Mouse (Mus musculus): Measurements from ENCODE around the gene Poc1a. TPM values are rescaled to one million over a fixed set of nuclear protein-coding genes. Genes with fewer than 3 reads are reported as not detected.

The Poc1a gene
- total RNA-seq (2021) = 1 to 10 TPM; 1.8 to 2.5 TPM
- long read RNA-seq, experiment 1, partial matches to known transcripts = 0 of 6 reads
- long read RNA-seq, experiment 1, other reads (novel, unspliced or antisense) = 2 of 6 reads
- long read RNA-seq, experiment 2, partial matches to known transcripts = 0 of 1 reads
- long read RNA-seq, experiment 2, other reads (novel, unspliced or antisense) = 1 of 1 reads

DNA sequence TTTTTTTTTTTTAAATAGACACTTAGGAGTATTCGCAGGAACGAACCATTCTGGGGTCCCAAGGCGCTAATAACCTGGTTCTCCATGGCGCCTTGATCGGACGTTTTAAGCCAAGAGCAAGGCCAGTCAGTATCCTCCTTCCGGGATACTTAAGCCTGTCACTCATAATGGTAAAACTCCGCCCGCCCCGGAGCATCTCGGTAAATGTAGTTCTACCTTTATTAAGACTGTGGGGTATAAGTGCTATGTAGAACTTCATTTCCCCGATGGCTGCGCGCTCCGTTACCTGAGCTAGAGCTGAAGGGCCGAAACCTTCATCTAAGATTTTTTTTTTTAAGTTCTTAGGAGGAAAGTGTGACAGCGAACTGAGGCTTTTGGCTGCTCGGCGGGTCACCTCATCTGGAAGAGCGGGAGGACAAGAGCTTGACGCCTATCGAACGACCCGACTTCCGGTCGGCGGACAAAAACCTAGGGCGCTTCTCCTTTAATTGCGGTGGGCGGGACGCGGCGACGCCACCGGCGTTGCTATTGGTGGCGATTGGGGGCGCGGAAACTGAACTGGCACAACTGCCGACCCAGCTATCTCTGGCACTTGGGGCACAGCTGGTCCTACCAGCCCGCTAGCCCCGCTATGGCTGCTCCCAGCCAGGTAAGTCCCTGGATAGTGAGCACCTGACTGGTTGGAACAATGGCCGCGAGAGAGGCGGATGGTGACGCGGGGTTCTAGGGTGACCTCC, at the start of gene Poc1a:
Gene Poc1a (plus strand): TSS at position 254 of the 737 bp plus-strand sequence.
- DNase-seq = peak; percentile 90
- intact Hi-C loops (cut with DNase I; ENCODE audit: low total_unique reads) = no loop called here

DNA sequence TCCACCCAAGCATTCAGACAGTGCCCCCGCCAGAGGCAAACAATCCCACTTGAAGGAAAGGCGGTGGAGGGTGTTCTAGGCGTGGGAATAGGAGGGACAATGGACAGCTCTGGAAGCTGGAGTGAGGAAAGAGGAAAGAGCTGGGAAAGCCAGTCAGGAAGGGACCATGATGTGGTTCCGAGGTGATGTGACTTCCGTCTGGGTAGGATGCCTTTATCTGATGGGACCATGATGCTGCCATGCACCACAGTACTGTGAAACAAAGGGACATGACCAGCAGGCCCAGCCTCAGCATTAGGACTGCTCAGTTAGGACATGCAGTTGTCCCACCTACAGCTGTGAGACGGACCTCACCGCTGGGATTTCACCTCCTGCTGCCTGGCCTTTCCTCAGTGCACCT, 49.6 kb upstream of the Poc1a start:
- intact Hi-C loops (cut with DNase I; ENCODE audit: low total_unique reads) = no loop called here
- no peak for DNase-seq

DNA sequence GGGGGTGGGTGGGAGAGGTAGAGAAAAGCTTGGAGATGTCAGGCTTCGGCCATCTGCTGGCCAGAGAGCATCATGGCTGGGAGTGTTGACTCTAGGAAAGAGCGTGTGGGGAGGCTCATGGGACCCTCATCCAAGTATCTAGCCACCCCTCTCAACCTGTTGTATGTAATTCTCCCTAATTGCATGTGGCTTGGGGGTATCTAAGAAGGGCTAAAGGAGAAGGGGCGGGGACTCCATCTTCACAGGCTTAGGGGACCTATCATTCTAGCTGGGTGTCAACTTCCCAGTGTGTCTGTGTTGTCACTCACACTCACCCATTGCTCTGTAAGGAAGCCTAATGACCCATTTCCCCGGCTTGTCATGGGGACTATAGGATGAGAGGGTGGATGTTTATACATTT, 49.0 kb upstream of the Poc1a start:
- intact Hi-C loops (cut with DNase I; ENCODE audit: low total_unique reads) = no loop called here
- no peak for DNase-seq

DNA sequence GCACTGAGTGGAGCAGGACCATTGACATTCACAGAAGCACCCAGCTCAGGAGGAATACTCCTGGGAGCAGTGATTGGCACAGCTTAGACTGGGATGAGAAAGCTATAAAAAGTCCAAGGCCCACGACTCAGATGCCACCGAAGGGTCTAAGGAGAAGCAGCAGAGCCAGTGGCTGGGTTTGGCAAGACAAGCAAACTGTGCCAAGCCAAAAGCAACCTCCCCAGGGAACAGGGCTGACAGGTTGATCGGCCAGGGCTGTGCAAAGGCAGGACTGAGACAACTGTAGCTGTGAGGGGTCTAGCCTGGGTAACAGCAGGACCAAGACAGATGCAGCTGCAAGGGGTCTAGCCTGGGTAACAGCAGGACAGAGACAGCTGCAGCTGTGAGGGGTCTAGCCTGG, 47.9 kb upstream of the Poc1a start:
- no peak for DNase-seq
- intact Hi-C loops (cut with DNase I; ENCODE audit: low total_unique reads) = no loop called here

DNA sequence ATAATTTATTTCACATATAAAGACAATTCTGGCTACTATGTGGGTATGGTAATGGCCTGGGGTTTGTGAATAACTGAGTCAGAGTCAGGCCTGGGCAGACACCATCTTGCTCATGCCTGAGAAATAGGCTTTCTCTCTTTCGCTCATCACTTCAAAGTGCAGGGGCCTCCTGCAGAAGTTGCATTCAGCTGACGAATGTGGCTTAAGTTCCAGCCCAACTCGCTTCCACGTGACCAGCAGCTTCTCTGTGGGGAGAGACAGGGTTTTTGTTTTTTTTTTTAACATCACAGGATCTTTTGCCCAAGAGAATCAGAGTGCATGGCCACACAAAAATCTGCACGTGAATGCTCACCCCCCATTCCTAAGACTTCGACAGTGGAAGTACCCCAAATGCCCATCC, 46.9 kb upstream of the Poc1a start:
- intact Hi-C loops (cut with DNase I; ENCODE audit: low total_unique reads) = no loop called here
- no peak for DNase-seq

DNA sequence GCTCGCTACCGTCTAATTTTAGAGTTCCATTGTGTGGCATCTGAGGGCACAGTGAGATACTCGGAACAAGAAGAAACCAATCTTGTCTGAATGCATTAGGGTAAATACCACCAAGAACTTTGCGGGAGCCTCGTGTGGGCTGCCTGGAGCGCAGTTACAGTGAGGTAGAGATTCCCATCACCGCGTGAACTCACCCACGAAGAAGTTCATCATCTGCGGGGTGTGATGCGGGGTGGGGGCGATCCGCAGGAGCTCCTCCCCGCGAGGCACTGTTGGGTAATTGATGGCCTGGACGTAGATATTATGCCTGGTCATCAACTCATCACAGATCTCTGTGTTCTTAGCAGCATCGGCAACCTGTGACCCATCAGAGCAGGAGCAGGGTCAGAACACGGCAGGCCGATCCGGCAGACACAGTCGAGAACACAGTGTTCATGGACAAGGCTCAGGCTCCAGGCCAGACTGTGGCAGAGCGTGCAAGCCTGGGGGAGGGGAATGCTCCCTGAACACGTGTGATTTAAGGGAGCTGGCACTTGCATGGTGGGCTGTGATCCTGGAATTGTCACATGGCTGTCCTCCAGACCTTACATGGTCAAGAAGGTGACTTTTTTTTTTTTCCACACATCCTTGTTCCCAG, 45.5 kb upstream of the Poc1a start:
- intact Hi-C loops (cut with DNase I; ENCODE audit: low total_unique reads) = no loop called here
- DNase-seq = no peak

DNA sequence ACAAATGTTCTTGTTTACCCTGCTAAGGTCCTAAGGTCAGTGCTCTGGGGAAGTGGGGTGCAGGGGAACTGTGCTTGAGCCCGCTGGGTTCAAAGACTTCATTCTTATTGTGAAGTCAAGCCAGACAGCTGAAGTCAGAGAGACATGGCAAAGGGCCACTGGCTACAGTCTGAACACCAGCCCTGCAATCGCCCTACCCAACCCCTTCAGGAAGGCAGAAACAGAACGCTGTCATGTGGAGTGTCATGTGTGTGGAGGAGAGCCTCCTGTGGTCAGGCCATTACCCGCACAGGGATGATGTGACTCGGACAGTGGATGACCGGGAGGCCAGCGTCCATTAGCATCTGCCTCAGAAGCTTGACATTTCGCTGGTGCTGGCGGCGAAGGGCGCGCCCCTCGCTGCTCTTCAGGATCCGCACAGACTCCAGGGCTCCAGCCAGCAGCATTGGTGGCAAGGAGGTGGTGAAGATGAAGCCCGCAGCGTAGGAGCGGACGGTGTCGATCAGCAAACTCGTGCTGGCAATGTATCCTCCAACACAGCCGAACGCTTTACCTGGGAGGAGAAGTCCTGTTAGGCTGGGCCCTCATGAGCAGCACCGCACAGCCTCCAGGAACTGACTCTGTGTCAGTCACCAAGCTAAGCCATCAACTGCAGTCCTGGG, 44.6 kb upstream of the Poc1a start:
- no peak for DNase-seq
- intact Hi-C loops (cut with DNase I; ENCODE audit: low total_unique reads) = no loop called here

DNA sequence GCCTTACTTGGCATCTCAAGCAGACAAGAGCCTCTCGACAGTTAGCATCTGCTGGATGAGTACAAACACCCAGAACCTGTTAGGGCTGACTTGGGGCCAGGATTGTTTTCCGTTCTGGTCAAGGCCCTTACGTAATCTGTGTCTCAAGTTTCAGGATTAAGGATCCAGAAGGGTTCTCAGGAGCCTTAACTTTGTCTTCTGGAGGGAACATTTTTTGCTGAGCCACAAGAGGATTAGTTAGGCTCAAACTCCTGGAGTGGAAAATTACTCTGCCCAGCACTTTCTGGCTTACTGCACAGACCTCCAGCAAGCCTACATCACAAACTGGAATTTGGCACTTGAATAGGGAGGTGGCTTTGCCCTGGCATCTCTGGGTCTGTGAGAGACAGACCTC, 44.0 kb upstream of the Poc1a start:
- DNase-seq = no peak

DNA sequence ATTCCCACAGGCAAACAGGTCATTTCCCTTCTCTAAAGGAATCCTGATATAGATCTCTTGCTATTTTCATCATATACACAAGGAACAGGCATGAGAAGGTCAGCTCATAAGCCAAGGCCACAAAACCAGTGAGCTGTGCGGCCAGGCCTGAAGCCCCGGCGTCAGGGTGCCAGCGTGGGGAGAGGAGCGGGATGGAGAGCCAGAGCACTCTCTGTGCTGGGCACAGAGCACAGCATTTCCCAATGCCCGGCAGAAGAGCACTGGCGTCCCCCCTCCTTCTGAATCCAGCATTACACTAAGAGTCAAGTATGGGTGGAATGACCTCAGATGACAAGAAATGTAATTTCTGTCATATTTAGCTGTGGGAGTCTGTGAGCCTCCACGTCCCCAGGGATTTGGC, 43.5 kb upstream of the Poc1a start:
- intact Hi-C loops (cut with DNase I; ENCODE audit: low total_unique reads) = no loop called here
- no peak for DNase-seq

More for the DNA sequence above, 44.0 kb upstream of the Poc1a start:
- intact Hi-C loops (cut with DNase I; ENCODE audit: low total_unique reads) = no loop called here

DNA sequence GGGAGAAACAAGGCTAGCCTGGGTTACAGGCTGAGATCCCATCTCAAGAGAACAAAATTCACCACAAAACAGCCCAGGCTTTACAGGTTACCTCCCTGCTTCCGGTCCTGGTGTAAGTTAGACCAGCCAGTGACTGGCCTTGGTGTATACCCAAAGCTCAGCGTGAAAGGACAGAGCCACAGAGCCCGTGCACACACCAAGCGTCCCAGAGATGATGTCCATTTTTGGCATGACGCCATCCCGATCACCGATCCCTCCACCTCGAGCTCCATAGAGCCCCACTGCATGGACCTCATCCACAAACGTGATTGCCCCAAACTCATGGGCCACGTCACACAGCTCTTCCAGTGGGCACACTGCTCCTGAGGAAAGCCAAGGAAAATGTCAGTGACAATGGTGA, 43.0 kb upstream of the Poc1a start:
- DNase-seq = no peak
- intact Hi-C loops (cut with DNase I; ENCODE audit: low total_unique reads) = no loop called here

DNA sequence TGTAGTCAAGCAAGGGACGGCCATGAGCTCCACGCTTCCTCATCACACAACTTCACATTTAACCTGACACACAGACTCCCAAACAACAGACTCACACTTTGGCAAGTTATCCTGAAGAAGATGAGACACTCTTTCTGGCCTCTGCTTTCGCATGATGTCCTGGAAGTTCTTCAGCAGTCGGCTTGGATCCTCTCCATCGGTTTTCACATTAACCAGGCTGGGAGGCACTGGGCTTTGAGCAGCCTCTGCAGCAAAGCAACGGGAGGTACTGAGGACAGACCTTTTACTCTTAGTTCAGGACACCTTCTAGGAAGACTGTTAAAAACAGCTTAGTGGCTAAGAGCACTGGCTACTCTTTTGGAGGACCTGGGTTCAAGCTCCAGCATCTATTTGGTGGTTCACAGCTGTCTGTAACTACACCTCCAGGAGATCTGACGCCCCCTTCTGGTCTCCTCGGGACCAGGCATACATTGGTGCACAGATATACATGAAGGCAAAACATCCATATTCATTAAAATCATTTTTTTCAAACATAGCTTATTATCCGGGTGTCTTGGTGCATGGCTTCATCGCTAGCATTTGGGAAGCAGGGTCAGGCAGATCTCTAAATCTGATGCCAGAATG, 39.2 kb upstream of the Poc1a start:
- DNase-seq = no peak
- intact Hi-C loops (cut with DNase I; ENCODE audit: low total_unique reads) = no loop called here

DNA sequence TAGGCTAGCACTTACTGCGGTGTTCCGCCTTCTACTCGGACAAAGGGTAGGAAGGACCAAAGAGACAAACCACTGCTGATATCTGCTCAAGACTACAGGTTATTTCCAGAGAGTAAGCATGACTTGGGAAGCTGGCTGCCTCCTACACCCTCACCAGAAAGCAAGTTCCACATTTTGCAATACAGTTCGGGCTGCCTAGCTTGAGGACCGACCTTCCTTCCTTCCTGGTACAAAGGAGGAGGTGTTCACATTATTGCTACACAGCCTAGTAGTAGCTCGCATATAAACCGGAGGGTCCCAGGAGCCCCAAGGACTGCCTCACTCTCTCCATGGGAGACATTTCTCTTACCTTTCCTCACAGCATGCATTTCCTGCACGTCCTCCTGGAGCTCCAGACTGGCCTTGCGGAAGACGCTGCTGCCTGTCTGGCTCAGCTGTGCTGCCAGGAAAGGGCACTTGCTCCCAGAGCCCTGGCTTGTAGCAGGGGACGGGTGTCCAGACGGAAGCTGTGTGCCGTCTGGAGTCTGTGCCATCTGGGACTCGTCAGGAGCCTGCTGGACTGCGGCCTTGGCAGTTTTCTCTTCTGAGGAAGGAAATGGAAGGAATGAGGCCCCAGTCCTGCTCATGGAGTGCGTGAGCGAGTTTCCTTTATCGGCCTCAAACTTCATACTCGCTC, 37.9 kb upstream of the Poc1a start:
- intact Hi-C loops (cut with DNase I; ENCODE audit: low total_unique reads) = no loop called here
- DNase-seq = peak; percentile 47

DNA sequence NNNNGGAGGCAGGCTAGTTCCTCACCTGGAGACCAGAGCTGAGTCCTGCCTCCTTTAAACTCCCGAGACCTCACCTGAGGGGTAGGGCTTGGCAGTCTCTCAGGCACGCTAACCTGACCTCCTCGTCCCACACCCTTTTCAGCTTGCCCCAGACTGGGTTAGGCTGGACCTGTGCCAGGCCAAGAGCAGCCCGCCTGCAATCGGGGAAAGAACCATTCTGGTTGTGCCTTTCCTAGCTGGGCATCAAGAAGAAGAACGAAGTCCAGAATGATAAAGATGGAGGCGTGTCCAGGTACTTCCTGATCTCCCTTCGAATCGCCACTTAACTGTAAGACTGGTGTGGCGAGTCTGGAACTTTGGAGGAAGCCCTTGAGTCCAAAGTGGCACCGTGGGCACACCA, 31.3 kb upstream of the Poc1a start:
- DNase-seq = no peak
- intact Hi-C loops (cut with DNase I; ENCODE audit: low total_unique reads) = no loop called here

DNA sequence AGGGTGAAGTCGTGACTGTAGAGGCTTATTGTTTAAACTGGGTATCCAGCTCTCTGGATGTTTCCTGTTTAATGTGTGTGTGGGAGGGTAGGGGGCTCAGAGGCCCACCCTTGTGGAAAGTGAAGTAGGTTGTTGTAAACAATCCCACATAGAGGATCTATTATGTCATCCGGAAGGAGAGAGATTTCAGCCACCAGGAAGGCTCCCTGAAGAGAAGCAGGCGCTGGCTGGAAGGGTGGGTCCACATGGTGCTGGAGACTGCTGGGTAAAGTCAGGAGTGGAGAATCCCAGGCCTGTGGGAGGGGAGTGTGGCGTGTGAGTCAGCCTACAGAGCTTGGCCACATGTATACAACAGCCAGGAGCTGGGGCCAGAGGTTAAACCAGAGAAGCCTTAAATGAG, 30.6 kb upstream of the Poc1a start:
- DNase-seq = peak; percentile 26

DNA sequence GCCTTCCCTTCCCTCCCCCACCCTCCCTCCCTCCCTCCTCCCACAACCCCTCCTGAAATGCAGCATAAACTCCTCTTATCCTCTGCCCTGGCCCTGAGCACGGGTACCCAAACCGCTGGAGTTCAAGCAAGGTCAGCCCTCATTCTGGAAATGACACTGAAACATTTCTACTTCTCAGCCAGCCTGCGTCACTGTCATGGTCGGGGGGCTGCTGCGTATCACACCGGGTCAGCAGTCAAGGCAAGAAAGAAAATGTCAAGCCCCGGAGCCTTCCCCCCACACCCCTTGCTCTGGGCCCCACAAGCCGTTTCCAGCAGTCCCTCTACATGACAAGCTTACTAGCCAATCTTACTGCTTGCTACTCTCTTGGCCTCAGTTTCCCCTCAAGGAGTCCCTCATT, 29.8 kb upstream of the Poc1a start:
- intact Hi-C loops (cut with DNase I; ENCODE audit: low total_unique reads) = no loop called here
- no peak for DNase-seq

More for the DNA sequence above, 30.6 kb upstream of the Poc1a start:
- intact Hi-C loops (cut with DNase I; ENCODE audit: low total_unique reads) = no loop called here

DNA sequence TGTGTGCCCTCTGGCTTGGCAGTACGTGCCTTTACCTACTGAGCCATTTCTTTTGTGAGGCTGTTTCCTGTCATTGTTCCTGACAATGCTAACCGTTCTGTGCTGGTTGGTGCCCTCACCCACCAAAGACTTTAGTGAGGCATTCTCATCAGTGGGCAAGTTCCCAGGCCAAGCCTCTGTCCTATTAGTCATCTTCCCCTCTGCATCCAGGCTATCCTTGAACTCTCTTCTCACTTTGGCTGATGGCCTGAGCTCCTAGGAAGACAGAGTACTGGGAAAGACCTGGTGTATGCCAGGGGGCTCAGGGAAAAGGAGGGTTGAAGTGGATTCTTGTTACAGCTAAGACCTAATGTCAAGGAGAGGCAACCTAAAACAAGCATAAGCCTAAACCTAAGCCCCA, 26.9 kb upstream of the Poc1a start:
- intact Hi-C loops (cut with DNase I; ENCODE audit: low total_unique reads) = no loop called here
- DNase-seq = no peak

DNA sequence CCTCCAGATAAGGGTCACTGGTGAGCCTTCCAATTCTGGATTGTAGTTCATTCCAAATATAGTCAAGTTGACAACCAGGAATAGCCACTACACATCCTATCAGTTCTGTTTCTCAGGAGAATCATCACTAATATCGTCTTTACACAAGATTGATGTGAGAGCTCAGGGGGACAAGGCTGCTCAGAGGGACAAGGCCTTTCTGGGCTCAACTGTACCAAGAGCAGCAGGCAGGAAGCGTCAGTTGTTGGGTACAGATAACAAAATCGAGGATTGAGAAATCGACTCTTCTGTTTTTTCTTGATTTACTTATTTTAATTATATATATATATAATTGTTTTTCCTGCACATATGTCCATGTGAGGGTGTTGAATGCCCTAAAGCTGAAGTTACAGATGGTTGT, 22.4 kb upstream of the Poc1a start:
- no peak for DNase-seq
- intact Hi-C loops (cut with DNase I; ENCODE audit: low total_unique reads) = no loop called here

DNA sequence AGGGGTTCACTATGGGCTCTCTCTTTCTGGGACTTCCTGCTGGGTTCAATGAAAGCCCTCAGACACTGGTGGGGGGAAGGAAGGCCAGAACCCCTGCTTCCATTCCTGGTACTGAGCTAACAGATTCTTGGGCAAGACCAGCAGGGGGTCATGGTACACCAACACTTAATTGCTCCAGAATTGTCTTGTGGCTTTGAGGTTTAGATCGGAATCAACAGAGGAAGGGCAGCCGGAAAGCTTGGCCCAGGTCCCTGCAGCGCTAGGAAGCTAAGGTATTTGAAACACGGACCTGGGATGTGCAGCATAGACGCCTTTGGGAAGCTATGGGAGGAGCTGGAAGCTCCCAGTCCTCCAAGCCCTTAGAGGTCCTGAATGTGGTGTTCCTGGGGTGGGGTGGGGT, 21.9 kb upstream of the Poc1a start:
- DNase-seq = no peak
- intact Hi-C loops (cut with DNase I; ENCODE audit: low total_unique reads) = no loop called here

DNA sequence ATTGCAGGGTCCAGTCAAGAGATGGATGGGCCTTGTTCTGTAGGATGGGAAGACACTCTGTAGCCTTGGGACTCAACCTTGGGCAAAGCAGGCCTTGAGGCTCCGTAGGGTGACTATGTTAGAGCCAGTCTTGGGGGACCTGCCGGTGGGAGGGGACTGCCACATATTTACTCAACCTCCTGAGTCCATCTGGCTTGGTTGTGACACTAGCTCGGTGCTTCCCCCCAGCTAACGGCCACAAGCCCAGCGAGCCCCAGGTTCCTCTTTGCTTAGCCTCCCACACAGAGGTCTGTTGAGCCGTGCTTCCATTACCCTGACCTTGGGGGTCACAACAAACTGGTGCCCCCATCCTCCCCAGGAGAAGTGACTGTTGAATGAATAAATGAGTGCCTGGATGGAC, 19.8 kb upstream of the Poc1a start:
- intact Hi-C loops (cut with DNase I; ENCODE audit: low total_unique reads) = no loop called here
- no peak for DNase-seq

DNA sequence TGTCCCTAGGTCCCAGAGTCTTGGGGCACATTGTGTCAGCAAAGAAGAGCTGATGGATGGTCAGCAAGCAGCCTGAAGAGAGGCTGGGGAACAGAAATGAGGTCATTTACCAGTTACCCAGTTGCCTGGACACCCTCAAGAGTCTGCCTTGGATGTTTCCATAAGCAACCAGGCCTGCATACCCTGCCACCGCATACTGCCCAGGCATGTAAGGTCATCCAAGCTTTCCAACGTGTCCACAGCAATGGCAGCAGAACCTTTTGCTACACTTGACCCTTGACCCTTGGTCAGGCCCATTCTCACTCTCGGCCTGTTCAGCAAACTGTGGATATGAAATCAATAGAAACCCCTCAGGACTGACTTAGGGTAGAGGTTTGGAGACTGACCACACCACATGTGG, 19.4 kb upstream of the Poc1a start:
- intact Hi-C loops (cut with DNase I; ENCODE audit: low total_unique reads) = no loop called here
- no peak for DNase-seq

Measured in gastrocnemius, postnatal 14 days (tissue).